Comparison of ENCODE assay signal across 8 mouse cellular contexts in the genomic region with DNA sequence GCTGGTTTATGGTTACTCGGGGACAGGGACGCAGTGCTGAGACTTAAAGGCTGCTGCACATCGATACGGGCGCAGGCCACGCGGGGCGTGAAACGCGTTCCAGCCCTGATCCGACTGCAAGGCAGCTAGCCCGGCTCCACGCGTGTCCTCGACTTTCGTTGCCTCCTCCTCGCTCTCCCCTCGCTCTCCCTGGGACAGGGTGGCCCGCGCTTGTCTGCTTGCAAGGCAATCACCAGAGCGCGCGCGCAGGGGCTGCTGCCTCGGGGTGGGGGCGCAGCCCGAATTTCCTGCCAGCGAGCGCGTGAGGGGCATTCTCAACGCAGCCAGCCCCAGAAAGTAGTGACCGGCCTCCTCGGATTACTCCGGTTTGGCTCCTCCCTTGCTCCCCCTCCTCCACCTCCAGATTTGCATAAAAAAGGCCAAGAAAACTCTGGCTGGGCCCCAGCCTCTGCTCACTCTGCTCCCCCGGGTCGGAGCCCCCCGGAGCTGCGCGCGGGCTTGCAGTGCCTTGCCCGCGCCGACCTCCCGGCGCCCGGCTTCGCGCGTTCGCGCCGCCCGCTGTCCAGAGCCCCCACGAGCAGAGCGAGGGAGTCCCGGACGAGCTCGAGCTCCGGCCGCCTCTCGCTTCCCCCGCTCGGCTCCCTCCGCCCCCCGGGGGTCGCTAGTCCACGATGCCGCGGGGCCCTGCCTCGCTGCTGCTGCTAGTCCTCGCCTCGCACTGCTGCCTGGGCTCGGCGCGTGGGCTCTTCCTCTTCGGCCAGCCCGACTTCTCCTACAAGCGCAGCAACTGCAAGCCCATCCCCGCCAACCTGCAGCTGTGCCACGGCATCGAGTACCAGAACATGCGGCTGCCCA. TPM values are rescaled to one million over a fixed set of nuclear protein-coding genes. Genes with fewer than 3 reads are reported as not detected.
DNase-seq lines count a peak whose midpoint lies in the region; ATAC-seq and TF ChIP-seq lines count a peak whose summit lies in the region.

Gene Sfrp2, plus strand, starts transcription at position 451 of the 855 bp plus-strand sequence.

- H3K27ac ChIP-seq in lung, embryonic 14.5 days (ENCODE audit: low read depth): peak within 1 kb of the TSS; percentile 65; the same call in 1 of the 2 replicates
- peak within 1 kb of the TSS; percentile 60; the same call in 1 of the 2 replicates for H3K27ac ChIP-seq in kidney, embryonic 16.5 days (ENCODE audit: low read length)
- H3K27ac ChIP-seq in stomach, embryonic 14.5 days (ENCODE audit: low read length): peak within 1 kb of the TSS; percentile 44; the same call in 1 of the 2 replicates

- H3K9ac ChIP-seq in lung, embryonic 14.5 days: peak within 1 kb of the TSS; percentile 62
- H3K9ac ChIP-seq in kidney, embryonic 16.5 days (replicated peaks; ENCODE audit: low read length): peak within 1 kb of the TSS; percentile 77
- peak within 1 kb of the TSS; percentile 53 for H3K9ac ChIP-seq in stomach, embryonic 14.5 days (replicated peaks; ENCODE audit: low read depth, low read length)

- ATAC-seq in lung, embryonic 14.5 days (ENCODE audit: insufficient read depth): peak; percentile 81
- peak; percentile 79 for ATAC-seq in kidney, embryonic 16.5 days (ENCODE audit: low FRiP score, low TSS enrichment)
- ATAC-seq in stomach, embryonic 14.5 days (ENCODE audit: insufficient number of reproducible peaks, insufficient read depth, low FRiP score, low read depth): peak; percentile 83

- no peak for TF ChIP-seq CTCF in lung, embryonic 14.5 days (IDR thresholded peaks at IDR 0.05; ENCODE audit: low read depth)
- TF ChIP-seq CTCF in brain, embryonic 14.5 days (IDR thresholded peaks at IDR 0.05; ENCODE audit: borderline replicate concordance, extremely low read depth, insufficient read depth, insufficient read length): no peak

- DNase-seq in lung, embryonic 14.5 days: peak; percentile 92
- DNase-seq in lung, postnatal 25 days (ENCODE audit: low spot score): no peak
- peak; percentile 95 for DNase-seq in brain, embryonic 14.5 days (ENCODE audit: low read depth)
- no peak for DNase-seq in gonadal fat pad, adult 2 months (ENCODE audit: low read depth)
- DNase-seq in lung, postnatal 4 days: peak; percentile 44 to 67
- no peak for DNase-seq in c-Kit-positive CD71-positive TER-119-positive erythroid progenitor cells, embryonic 14.5 days (ENCODE audit: low spot score)

- no peaks in the 10 kb centered on the region for H3K9me3 ChIP-seq in lung, embryonic 14.5 days (ENCODE audit: low read depth, low read length)
- no peaks in the 10 kb centered on the region for H3K9me3 ChIP-seq in kidney, embryonic 16.5 days (ENCODE audit: low read length)
- H3K9me3 ChIP-seq in stomach, embryonic 14.5 days (ENCODE audit: control insufficient read depth, low read depth, low read length): no peaks in the 10 kb centered on the region

- peaks cover 23% of the 10 kb centered on the region for H3K27me3 ChIP-seq in lung, embryonic 14.5 days (ENCODE audit: insufficient read depth, low read length)
- H3K27me3 ChIP-seq in kidney, embryonic 16.5 days (ENCODE audit: insufficient read depth, low read length): peaks cover 17% of the 10 kb centered on the region; the same call in 1 of the 2 replicates
- no peaks in the 10 kb centered on the region for H3K27me3 ChIP-seq in stomach, embryonic 14.5 days (ENCODE audit: control insufficient read depth, insufficient read depth, low read length)

- peaks cover 5% of the 10 kb centered on the region for H3K4me1 ChIP-seq in lung, embryonic 14.5 days (ENCODE audit: insufficient read depth)
- H3K4me1 ChIP-seq in kidney, embryonic 16.5 days (ENCODE audit: insufficient read depth, low read length): peaks cover 20% of the 10 kb centered on the region
- H3K4me1 ChIP-seq in stomach, embryonic 14.5 days (ENCODE audit: control insufficient read depth, insufficient read depth, low read length): peaks cover 9% of the 10 kb centered on the region; the same call in 1 of the 2 replicates

- TF ChIP-seq POLR2A in brain, embryonic 14.5 days (IDR thresholded peaks at IDR 0.05; ENCODE audit: borderline replicate concordance, extremely low read depth, insufficient read depth, insufficient read length, poor library complexity, severe bottlenecking): peak; percentile 45

- H3K4me3 ChIP-seq in lung, embryonic 14.5 days (ENCODE audit: low read depth, low read length): peak within 1 kb of the TSS; percentile 52
- H3K4me3 ChIP-seq in kidney, embryonic 16.5 days (ENCODE audit: low read length): peak within 1 kb of the TSS; percentile 48
- peak within 1 kb of the TSS; percentile 51 for H3K4me3 ChIP-seq in stomach, embryonic 14.5 days (ENCODE audit: low read depth, low read length)

- no peaks in the 10 kb centered on the region for H3K36me3 ChIP-seq in lung, embryonic 14.5 days (ENCODE audit: insufficient read depth)
- 0 out of 2 replicates have a peak, but pooled peaks cover 4% of the 10 kb centered on the region for H3K36me3 ChIP-seq in kidney, embryonic 16.5 days (ENCODE audit: insufficient read depth, low read length)
- H3K36me3 ChIP-seq in stomach, embryonic 14.5 days (ENCODE audit: control insufficient read depth, insufficient read depth, low read length): peaks cover 4% of the 10 kb centered on the region; the same call in 1 of the 2 replicates

- peak within 1 kb of the TSS; percentile 95 for H3K4me2 ChIP-seq in lung, embryonic 14.5 days
- peak within 1 kb of the TSS; percentile 74 for H3K4me2 ChIP-seq in kidney, embryonic 16.5 days (replicated peaks; ENCODE audit: low read depth, low read length)
- peak within 1 kb of the TSS; percentile 82 for H3K4me2 ChIP-seq in stomach, embryonic 14.5 days (replicated peaks; ENCODE audit: low read depth, low read length)

- WGBS in lung, embryonic 14.5 days: under 1% methylated on average over 82 of the region's 82 CpGs
- WGBS in kidney, embryonic 16.5 days: under 1% methylated on average over 82 of the region's 82 CpGs
- under 1% methylated on average over 79 of the region's 82 CpGs for WGBS in stomach, embryonic 14.5 days

RNA-seq across cellular contexts. Expression of gene Sfrp2, which starts in this region (rescaled TPM):
- polyA plus RNA-seq in lung, embryonic 14.5 days (2014; fragmentation: Nextera tagmentation; extraction: Ambion mirVana): 87.3 and 92.3 TPM in 2 replicates
- polyA plus RNA-seq in brain, embryonic 14.5 days (2012; rRNA removed): 88.4 and 106 TPM in 2 replicates
- polyA plus RNA-seq in gonadal fat pad, adult 2 months (2012; rRNA removed): 37.3 and 42.9 TPM in 2 replicates
- polyA plus RNA-seq in kidney, embryonic 16.5 days (2015; fragmentation: Nextera tagmentation; extraction: Ambion mirVana): 166 and 172 TPM in 2 replicates
- 171 and 172 TPM in 2 replicates for polyA plus RNA-seq in stomach, embryonic 14.5 days (2014; fragmentation: Nextera tagmentation; extraction: Ambion mirVana)

Comparison
In these comparisons a context has a peak if more than half of its experiments do, and no peak if none do; other contexts are left out.
1. DNase-seq: peak in lung, embryonic 14.5 days (single experiment), brain, embryonic 14.5 days (single experiment) and lung, postnatal 4 days (2 of 2); none in lung, postnatal 25 days (single experiment), gonadal fat pad, adult 2 months (single experiment) and c-Kit-positive CD71-positive TER-119-positive erythroid progenitor cells, embryonic 14.5 days (single experiment).
2. Peak in every context shown above with its lines, with median percentiles within 50 percentile points of each other: ATAC-seq, H3K27ac ChIP-seq, H3K4me2 ChIP-seq, H3K4me3 ChIP-seq and H3K9ac ChIP-seq.